Mouse (Mus musculus): ENCODE data around the gene Nudt3.

Nudt3 gene

GRCm38 (mm10) chr17:27564391-27565162 lies 58.7 kb downstream of the Nudt3 start:
- DNase-seq: peak; percentile 52

- no peak for DNase-seq
These were observed 59.5 kb downstream of the Nudt3 start for GRCm38 (mm10) chr17:27563771-27564244.

DNA sequence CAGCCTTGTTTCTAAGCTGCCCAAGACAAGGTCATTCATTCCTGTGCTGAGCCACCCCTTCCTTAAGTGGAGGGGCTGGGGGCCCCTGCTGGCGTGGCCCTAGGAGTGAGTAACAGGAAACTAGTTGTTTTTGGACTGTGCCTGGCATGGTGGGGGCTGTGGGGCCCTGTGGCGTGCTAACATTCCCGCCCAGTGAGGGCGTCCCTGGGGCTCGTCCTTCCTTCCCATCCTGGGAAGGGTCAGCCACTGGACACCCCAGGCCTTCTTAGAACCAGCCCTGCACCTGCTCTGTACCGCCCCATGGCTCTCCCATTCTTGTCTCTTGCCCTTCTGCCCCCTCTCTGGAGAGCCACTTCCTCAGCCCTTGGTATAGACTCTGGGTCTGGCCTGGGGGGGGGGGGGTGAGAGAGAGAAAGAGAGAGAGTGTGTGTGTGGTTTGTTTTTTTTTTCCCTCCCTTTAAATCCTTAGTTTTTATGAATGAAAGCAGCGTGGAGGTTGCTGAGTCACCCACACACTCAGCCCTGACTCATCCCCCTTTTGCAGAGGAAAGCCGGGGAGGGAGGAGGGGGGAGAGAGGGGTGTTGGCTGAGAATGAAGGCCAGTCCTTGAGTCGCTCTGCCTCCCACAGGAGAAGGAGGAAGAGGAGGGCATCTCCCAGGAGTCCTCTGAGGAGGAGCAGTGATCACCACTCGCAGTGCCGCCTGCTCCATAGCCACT lies 61.3 kb downstream of the Nudt3 start:
- no peak for DNase-seq

DNA sequence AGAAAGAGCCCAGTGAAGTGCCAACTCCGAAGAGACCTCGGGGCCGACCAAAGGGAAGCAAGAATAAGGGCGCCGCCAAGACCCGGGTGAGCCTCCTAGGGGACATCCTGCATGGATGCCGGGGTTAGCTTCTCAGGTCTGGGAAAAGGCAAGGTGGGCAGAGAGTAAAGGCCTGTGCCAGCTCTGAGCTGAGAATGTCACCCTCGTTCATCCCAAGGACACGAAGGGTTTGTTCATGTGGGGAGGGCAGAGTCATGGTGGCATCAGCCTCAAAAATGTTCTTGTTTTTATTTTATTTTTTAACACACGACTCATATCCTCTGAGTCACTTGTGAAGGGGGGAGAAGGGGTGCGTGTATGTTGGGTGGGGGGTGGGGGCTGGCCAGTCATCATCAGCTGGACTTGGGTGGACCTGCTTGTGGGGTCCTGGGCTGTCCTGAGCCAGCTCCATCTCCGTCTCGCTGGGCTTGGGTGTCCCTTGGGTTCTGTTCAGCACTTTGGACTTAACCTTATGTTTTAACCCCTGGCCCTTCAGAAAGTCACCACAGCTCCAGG lies 62.3 kb downstream of the Nudt3 start:
- DNase-seq: no peak

GRCm38 (mm10) chr17:27559596-27559995 lies 63.7 kb downstream of the Nudt3 start:
- no peak for DNase-seq

- no peak for DNase-seq
These were observed 64.5 kb downstream of the Nudt3 start for GRCm38 (mm10) chr17:27558845-27559244.

DNA sequence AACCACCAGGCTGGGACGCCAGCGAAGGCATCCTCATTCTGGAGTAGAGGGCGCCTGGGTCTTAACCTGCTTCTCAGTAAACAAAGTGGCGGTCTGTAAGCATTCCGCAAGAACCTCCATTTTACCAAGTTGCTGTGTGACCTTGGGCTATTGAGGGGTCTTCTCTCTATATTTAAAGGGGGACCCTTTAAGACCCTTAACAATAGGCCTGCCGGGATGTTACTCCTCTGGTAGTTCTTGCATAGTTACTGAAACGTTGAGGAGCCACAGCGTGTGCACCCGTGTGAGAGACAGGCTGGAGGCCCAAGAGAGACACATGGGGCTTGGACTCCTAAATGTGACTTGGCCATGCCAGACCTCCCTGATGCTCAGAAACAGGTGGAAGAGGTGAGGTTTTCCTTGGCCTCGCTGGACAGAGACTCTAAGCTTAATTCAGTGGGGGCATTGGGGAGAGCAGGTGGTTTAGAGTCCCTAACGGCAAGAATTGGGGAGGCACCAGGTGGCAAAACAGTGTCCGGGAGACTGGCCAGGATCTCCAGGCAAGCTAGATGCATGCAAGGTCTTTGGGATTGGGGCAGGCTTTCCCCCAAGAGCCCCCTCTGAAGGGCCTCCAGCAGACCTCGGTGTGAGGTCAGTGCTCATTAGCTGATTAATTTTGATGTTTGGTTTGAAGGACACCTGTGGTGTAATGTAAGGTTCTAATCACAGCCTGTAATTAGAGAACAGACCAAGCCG lies 65.2 kb downstream of the Nudt3 start:
- DNase-seq: peak; percentile 32

GRCm38 (mm10) chr17:27557181-27557926 lies 65.9 kb downstream of the Nudt3 start:
- DNase-seq: peak; percentile 88

- peak; percentile 97 for DNase-seq
These were observed 66.8 kb downstream of the Nudt3 start, which contains the start of gene Hmga1 for GRCm38 (mm10) chr17:27556315-27557011. Hmga1 (plus strand) TSS chr17:27556497.

GRCm38 (mm10) chr17:27555512-27556172 lies 67.7 kb downstream of the Nudt3 start:
- DNase-seq: peak; percentile 96

DNA sequence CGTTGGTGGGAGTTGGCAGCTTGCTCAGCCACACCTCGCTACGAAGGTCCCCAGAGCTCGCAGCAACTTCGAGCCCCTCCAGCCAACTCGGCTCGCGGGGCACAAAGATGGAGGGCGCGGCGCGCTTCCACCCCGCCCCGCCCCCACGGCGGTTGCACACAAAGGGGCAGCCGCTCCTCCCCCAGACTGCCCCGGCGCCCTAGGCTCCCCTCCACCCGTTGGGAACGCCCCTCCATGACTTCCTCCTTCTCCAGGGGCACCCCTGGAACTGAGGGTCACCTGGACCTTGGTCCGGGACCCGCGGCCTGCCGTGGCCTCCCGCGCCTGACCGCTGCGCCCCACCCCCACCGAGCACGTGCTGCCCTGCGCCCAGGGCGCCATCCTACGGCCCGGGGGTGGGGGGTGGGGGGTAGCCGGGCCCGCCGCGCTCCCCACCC lies 68.2 kb downstream of the Nudt3 start:
- peak; percentile 93 for DNase-seq

DNA sequence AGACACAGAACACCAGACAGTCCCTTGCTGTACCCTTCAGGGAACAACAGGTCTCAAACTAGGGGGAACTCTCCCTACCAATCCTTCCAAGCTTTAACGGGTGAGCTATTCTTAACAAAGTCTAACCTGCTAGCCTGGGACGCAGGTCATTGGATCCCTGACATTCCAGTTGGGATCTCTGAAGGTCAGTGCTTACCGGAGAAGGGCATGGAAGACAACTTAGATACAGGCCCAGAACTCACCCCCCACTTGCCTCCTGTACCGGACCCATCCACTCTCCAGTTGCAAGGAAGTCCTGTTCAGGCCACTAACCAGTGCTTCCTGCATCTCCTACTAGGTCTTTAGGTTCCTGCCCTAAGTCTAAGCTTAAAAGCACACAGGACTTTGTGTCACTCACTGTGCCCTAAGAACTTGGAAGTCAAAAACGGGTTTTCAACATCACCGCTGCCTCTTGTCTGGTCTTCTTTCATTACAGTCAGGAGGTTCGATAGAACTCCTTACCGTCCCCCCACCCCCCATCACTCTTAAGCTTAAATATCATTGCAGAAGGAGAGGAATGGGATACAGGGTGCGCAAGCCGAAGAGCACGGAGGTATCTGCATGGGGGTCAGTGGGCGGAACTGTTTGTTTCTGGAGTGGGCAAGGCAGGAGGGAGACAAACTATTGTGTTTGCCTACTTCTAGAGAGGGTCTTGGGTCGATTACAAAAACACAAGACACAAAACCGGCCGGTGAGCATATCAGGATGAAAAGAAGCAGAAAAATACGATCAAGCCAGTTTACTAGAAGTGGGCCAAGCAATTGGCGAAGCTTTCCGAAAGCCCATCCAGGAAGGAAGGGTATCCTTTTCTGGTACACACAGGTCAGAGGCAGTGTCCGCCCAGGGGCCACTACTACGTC lies 69.0 kb downstream of the Nudt3 start:
- no peak for DNase-seq

DNA sequence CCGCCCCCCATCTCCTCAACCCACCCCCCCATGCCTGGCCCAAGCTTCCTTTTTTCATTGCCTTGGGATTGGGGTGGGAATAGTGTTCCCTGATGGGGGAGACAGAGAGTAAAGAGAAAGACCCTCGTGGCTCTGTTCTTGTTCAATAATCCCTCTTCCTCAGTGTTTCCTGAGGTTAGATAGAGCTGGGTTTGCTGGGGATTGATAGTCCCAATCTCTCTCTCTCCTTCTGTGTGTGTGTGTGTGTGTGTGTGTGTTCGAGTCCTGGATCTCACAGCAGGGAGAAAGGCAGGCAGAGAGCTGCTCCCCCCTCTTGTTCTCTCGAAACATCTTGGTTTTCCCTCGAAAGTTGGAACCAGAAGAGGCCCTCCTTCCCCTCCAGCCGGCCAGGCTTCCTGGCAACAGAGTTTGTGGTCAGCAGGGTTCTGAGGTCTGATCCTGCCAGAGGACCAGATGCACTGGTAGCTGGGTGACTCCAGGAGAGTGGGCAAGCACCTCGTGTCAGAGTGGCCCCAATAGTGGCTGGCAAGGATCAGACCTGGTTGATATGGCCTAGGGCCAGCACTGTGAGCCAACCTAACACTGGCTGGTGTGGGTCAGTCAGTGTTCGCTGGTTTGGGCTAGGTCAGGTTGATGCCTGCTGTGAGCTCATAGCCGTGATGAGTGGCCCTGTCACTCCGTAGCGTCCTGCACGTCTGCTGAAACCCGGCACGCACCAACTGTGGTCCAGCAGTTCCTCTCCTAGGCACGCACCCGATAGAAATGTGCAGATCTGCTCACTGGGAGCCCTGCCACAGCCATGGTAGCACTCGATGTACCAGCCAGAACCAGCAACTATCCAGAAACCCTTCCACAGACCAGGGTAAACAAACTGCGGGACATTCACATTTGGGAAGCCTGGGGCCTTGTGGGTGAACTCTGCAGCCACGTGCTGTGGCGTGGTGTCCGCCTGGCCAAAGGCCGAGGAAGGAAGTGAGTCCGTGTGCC lies 70.8 kb downstream of the Nudt3 start:
- DNase-seq: no peak

DNA sequence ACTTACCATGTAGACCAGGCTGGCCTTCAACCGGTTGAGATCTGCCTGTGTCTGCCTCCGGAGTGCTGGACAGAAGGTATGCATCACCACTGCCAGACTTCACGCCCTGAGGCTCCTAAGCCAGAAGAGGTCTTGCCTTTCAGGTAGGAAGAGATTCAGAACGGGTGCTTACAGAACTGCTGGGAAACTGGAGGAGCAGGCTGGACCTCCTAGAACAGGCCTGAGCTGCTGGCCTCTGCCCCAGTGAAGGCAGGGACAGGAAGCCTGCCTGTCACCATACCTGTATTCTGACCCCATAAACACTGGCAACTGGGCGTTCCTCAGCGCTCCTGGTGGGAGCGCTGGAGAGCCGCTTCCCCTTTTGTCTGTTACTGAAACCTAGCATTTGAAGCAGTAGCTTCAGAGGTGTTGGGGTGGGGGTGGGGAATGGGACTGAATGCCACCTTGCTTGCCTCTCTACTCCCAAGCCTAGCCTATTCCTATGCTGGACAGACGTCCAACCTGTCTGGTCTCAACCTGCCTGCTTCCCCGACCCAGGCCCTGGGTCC lies 71.8 kb downstream of the Nudt3 start:
- DNase-seq: no peak

GRCm38 (mm10) chr17:27549234-27549633 lies 74.1 kb downstream of the Nudt3 start:
- no peak for DNase-seq

DNA sequence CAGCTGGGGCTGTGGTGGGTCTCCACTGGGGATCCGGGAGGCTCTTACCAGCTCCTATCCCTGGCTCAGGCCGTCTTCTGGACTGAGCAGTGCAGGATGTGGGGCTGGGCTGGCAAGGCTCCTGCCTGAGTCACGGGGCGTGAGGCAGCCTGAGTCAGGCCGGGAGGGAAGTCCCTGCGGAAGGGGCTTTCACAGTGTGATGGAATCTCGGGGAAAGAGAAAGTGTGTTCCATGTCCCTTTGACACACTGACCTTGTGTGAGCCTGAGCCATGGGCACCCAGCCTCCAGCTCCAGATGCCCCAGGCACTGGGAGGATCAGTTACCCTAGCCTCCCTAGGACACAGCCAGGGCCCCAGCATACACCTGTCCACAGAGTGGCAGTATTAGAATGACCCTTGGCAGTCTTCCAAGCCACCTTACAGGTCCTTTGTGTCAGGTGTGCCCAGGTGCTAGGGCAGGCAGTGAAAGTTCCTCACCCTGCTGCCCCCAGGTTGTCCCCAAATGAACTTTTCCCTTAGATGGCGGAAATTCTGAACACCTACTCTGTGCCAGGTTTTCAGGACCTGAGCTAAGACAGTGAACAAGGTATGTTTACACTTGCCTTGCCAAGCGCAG lies 75.9 kb downstream of the Nudt3 start:
- no peak for DNase-seq

DNA sequence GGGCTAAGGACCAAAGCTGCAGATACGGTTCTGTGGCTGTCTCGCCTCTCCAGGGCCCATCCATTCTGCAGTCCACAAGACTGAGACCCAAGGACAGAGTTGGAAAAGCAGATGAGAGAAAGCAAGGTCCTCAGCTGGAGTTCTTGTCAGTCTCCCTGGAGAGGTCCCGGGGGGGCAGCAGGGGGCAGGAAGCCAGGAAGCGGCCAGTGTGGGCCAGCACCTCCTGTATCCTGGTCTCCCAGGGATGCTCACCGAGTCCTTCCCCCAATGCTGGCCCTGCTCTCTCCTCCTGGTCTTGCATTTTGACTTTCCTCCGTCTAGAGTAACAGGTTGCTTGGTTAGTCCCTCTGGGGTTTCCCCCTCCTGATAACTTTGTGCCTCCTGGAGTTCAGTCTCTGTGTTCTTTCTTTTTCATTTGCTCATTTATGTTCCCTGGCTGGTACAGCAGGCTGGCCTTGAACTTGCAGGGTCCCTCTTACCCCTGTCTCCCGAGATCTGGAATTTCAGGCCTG lies 76.7 kb downstream of the Nudt3 start:
- DNase-seq: no peak

GRCm38 (mm10) chr17:27545991-27546390 lies 77.3 kb downstream of the Nudt3 start:
- DNase-seq: peak; percentile 39

Measured in embryo, embryonic 11 days (tissue).